Mouse (Mus musculus): Measurements from ENCODE around the gene Poglut1. TPM values are rescaled to one million over a fixed set of nuclear protein-coding genes. Genes with fewer than 3 reads are reported as not detected.

The Poglut1 gene
- polyA plus RNA-seq, 1 experiment from 2014 or later, result 79.7 TPM

DNA sequence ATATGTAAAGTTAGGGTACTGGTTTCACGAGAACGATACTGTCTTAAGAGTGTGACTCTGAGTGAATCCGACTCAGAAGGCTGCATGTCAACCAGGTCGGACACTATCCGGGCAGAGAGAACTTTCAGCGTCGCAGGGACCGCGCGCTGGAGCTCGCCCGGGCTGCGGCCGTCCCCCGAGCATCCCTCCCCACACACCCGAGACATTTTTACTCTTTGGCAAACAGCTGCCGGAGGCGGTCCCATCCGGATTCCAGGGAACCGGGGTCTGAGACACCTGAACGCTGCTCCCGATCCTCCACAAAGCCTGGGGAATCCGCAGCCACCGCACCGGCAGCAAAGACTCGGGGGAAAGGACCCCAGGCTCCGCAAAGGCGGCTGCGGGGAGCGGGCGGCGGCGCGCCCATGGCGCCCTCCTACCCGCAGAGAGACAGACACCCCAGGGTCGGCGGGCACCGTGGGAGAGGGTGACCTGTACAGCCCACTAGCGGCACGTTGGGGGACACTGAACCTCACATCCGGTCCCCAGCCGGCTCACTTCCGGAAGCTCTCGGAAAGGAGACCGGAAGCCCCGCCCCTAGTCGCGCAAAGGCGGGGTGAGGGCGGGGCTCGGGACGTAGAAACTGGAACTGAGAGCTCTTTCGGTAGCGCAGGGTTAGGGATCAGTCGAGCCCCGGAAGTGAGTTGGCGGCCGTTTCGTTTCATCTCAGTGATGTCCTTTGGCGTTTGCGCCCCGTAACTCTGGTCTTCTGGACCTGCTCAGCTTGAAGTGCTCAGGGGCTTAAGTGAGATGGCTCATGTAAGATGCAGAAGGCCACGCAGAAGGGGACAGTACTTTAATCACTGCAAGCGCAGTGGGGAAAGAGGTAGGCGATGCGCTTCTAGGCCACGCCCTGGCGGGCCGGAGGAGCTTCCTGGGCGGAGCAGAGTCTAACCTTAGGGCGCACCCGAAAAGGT is 27.7 kb downstream of the Poglut1 start, which contains the start of gene Timmdc1:
Timmdc1 (minus strand) TSS at position 535 of the 956 bp plus-strand sequence.
- peak within 1 kb of the TSS; percentile 95 for H3K4me3 ChIP-seq
- H3K4me1 ChIP-seq, result peaks cover 11% of the 10 kb centered on the region
- peak within 1 kb of the TSS; percentile 95 for H3K9ac ChIP-seq
- under 1% methylated on average over 72 of the region's 73 CpGs for whole genome bisulfite sequencing
- peak within 1 kb of the TSS; percentile 68 for H3K4me2 ChIP-seq (replicated peaks)
- H3K36me3 ChIP-seq, result peaks cover 45% of the 10 kb centered on the region
- peak within 1 kb of the TSS; percentile 92 for H3K27ac ChIP-seq
- no peaks in the 10 kb centered on the region for H3K9me3 ChIP-seq
- no peaks in the 10 kb centered on the region for H3K27me3 ChIP-seq
- peak; percentile 97 for ATAC-seq (ENCODE audit: low FRiP score, low read depth)

DNA sequence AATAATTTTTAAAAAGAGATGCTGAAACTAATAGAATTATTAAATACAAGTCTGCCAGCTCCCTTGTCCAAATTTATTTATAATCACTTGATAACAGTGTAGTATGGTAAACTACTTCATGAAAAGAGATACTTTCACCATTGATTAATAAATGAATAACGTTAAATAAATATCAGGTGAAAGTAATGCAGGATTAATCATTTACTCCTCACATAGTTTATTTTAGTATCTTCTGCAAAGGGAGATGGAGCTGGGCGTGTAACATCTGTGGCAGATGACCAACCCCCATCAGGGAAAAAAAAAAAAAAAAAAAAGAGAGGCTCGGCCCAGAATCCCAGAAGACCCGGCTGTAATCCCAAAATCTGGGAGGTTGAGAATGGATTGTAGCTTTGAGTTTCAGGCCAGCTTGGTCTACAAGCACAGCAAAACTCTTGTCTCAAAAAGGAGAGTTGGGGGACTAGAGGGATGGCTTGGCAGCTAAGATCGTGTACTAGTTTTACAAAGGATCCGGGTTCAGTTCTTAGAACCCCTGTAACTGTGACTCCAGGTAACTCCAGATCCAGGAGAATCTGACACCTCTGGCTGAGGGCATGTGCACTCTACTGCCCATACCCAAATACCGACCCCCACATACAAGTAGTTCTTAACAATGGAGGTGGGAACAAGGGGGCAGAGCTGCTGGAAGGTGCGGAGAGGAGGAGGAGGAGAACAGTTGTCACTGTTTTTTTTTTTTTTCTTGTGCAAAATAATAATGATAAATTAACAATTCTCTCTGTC is 28.7 kb downstream of the Poglut1 start:
- Histone ChIP-seq H3K27ac (no peak overlapping the region), H3K9me3 (no peaks in the 10 kb centered on the region), H3K4me3 (peak overlapping the region; percentile 95), H3K4me1 (peaks cover 11% of the 10 kb centered on the region), H3K36me3 (peaks cover 41% of the 10 kb centered on the region), H3K4me2 (replicated peaks) (peak overlapping the region; percentile 68), H3K9ac (peak overlapping the region; percentile 95), H3K27me3 (no peaks in the 10 kb centered on the region)
- ATAC-seq (ENCODE audit: low FRiP score, low read depth), result no peak
- WGBS, result 38% methylated on average over 8 of the region's 8 CpGs

- Histone ChIP-seq H3K9ac (no peak overlapping the region), H3K27ac (no peak overlapping the region), H3K4me3 (no peak overlapping the region), H3K4me1 (peaks cover 11% of the 10 kb centered on the region), H3K27me3 (no peaks in the 10 kb centered on the region), H3K36me3 (peaks cover 39% of the 10 kb centered on the region), H3K4me2 (replicated peaks) (no peak overlapping the region), H3K9me3 (no peaks in the 10 kb centered on the region)
- 96% methylated on average over 2 of the region's 2 CpGs for WGBS
- ATAC-seq (ENCODE audit: low FRiP score, low read depth), result no peak
These were observed 30.9 kb downstream of the Poglut1 start for GRCm38 (mm10) chr16:38519140-38519539.

DNA sequence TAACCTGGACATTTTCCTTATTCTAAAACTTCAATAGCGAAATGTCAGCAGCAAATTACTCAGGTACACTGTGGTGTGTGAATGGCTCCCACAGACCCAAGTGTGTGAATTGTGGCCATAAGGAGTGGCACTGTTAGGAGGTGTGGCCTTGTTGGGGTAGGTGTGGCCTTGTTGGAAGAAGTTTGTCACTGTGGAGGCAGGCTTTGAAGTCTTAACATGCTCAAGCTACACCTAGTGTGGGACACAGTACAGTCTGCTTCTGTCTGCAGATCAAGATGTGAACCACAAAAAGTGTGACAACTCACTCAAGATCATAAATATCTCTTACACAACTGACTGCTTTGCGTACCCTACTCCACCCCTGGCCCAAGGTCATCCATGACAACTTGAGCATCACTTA is 39.2 kb downstream of the Poglut1 start:
- Histone ChIP-seq H3K4me1 (no peaks in the 10 kb centered on the region), H3K9me3 (no peaks in the 10 kb centered on the region), H3K27ac (no peak overlapping the region), H3K4me3 (no peak overlapping the region), H3K36me3 (peaks cover 78% of the 10 kb centered on the region), H3K4me2 (replicated peaks) (no peak overlapping the region), H3K9ac (no peak overlapping the region), H3K27me3 (no peaks in the 10 kb centered on the region)
- ATAC-seq (ENCODE audit: low FRiP score, low read depth), result no peak
- 87% methylated on average over 2 of the region's 2 CpGs for whole genome bisulfite sequencing

GRCm38 (mm10) chr16:38506041-38506634 is 43.9 kb downstream of the Poglut1 start:
- no peaks in the 10 kb centered on the region for H3K9me3 ChIP-seq
- no peak overlapping the region for H3K4me2 ChIP-seq (replicated peaks)
- H3K27me3 ChIP-seq, result no peaks in the 10 kb centered on the region
- ATAC-seq (ENCODE audit: low FRiP score, low read depth), result peak; percentile 67; the same call in 1 of the 2 replicates
- H3K4me3 ChIP-seq, result no peak overlapping the region
- H3K36me3 ChIP-seq, result peaks cover 74% of the 10 kb centered on the region
- no peak overlapping the region for H3K9ac ChIP-seq
- H3K4me1 ChIP-seq, result no peaks in the 10 kb centered on the region
- WGBS, result 72% methylated on average over 4 of the region's 4 CpGs
- no peak overlapping the region for H3K27ac ChIP-seq

- ATAC-seq (ENCODE audit: low FRiP score, low read depth), result no peak
- Histone ChIP-seq H3K9ac (no peak overlapping the region), H3K36me3 (peaks cover 77% of the 10 kb centered on the region), H3K4me1 (no peaks in the 10 kb centered on the region), H3K4me2 (replicated peaks) (no peak overlapping the region), H3K27ac (no peak overlapping the region), H3K27me3 (no peaks in the 10 kb centered on the region), H3K4me3 (no peak overlapping the region), H3K9me3 (no peaks in the 10 kb centered on the region)
- WGBS, result 89% methylated on average over 4 of the region's 4 CpGs
These were observed 46.5 kb downstream of the Poglut1 start for GRCm38 (mm10) chr16:38503528-38503927.

DNA sequence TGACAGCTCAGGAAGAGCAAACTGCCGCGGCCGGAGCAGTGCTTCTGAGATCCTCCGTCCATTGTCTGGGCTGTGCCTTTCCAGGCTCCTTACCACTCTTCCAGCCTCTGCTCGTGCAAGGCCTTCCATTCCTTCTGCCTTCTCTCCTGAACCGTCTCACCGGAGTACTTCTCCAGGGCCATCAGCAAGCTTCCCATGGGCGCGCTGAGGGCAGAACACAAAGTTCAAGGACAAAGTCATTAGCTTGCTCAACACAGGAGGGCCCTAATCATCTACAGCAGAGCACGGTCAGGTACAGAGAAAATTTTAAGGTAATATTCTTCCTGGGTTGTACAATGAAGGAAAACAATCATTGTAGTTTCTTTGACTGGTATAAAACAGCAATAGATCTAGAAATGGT is 47.6 kb downstream of the Poglut1 start:
- Histone ChIP-seq H3K9ac (no peak overlapping the region), H3K4me2 (replicated peaks) (no peak overlapping the region), H3K27me3 (no peaks in the 10 kb centered on the region), H3K4me1 (no peaks in the 10 kb centered on the region), H3K27ac (no peak overlapping the region), H3K36me3 (peaks cover 77% of the 10 kb centered on the region), H3K9me3 (no peaks in the 10 kb centered on the region), H3K4me3 (no peak overlapping the region)
- ATAC-seq (ENCODE audit: low FRiP score, low read depth), result no peak
- WGBS, result 93% methylated on average over 10 of the region's 10 CpGs

- Histone ChIP-seq H3K4me1 (no peaks in the 10 kb centered on the region), H3K4me3 (no peak overlapping the region), H3K27ac (no peak overlapping the region), H3K9me3 (no peaks in the 10 kb centered on the region), H3K36me3 (peaks cover 47% of the 10 kb centered on the region), H3K9ac (no peak overlapping the region), H3K4me2 (replicated peaks) (no peak overlapping the region), H3K27me3 (no peaks in the 10 kb centered on the region)
- 77% methylated on average over 7 of the region's 7 CpGs for WGBS
- no peak for ATAC-seq (ENCODE audit: low FRiP score, low read depth)
These were observed 53.4 kb downstream of the Poglut1 start for GRCm38 (mm10) chr16:38496604-38497140.

DNA sequence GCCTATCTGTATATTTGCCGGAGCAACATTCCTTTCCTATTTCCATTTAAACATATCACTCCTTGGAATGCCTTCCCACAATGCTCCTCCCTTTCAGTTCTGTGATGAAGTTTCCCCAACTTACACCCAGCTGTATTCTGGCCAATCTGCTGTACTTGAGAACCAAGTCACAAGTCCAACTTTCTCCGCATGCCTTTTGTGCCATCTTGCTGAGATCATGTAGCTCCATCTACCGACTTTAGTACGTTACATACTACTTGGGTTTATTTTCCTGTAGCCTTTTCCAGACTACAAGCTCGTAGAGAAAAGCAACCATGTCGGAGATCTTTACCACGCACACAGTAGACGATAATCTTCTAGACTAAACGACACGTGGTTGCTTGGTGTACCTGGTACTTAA is 56.2 kb downstream of the Poglut1 start:
- WGBS, result 82% methylated on average over 10 of the region's 10 CpGs
- Histone ChIP-seq H3K36me3 (peaks cover 26% of the 10 kb centered on the region), H3K9me3 (no peaks in the 10 kb centered on the region), H3K27me3 (no peaks in the 10 kb centered on the region), H3K4me2 (replicated peaks) (no peak overlapping the region), H3K9ac (no peak overlapping the region), H3K4me3 (no peak overlapping the region), H3K4me1 (no peaks in the 10 kb centered on the region), H3K27ac (no peak overlapping the region)
- no peak for ATAC-seq (ENCODE audit: low FRiP score, low read depth)

GRCm38 (mm10) chr16:38492551-38492950 is 57.5 kb downstream of the Poglut1 start:
- Histone ChIP-seq H3K27me3 (no peaks in the 10 kb centered on the region), H3K4me2 (replicated peaks) (no peak overlapping the region), H3K4me1 (no peaks in the 10 kb centered on the region), H3K4me3 (no peak overlapping the region), H3K9ac (no peak overlapping the region), H3K9me3 (no peaks in the 10 kb centered on the region), H3K36me3 (peaks cover 12% of the 10 kb centered on the region), H3K27ac (no peak overlapping the region)
- 81% methylated on average over 3 of the region's 3 CpGs for WGBS
- ATAC-seq (ENCODE audit: low FRiP score, low read depth), result no peak

- 0 out of 2 replicates have a peak overlapping the region, but pooled peaks have one; percentile 13 for H3K9ac ChIP-seq
- WGBS, result 31% methylated on average over 42 of the region's 42 CpGs
These were observed 66.3 kb downstream of the Poglut1 start for GRCm38 (mm10) chr16:38483582-38484309.

More at GRCm38 (mm10) chr16:38483582-38484309, 66.3 kb downstream of the Poglut1 start:
- Histone ChIP-seq H3K9me3 (no peaks in the 10 kb centered on the region), H3K27me3 (peaks cover 44% of the 10 kb centered on the region), H3K4me2 (replicated peaks) (peak overlapping the region; percentile 65), H3K4me3 (peak overlapping the region; percentile 37), H3K36me3 (no peaks in the 10 kb centered on the region), H3K27ac (no peak overlapping the region), H3K4me1 (peaks cover 6% of the 10 kb centered on the region; the same call in 1 of the 2 replicates)
- no peak for ATAC-seq (ENCODE audit: low FRiP score, low read depth)

Measured in limb, embryonic 13.5 days (tissue).